Mouse (Mus musculus) gonadal fat pad, adult 2 months (tissue): Measurements from ENCODE around the gene Gm49345. TPM values are rescaled to one million over a fixed set of nuclear protein-coding genes. Genes with fewer than 3 reads are reported as not detected.
"Not testable (repeated sequence)": the region's sequence is repeated elsewhere in the genome, so short reads cannot be mapped to it uniquely, and the experiment has no call there.

Experiments
- DNase-seq: peaks from one replicate; pipeline ENCODE4 v3.0.0-alpha.2; 2012; ENCODE audit warnings: low read depth
- polyA plus RNA-seq: library from polyadenylated mRNA; depleted of rRNA; stranded (reverse); fragments of >200 nt; gene quantifications from 2 replicates; pipeline ENCODE4 v1.2.3, GENCODE M21; 2012; rRNA removed

Gm49345 gene
- 0.44 and 0.92 TPM in 2 replicates for polyA plus RNA-seq

DNA sequence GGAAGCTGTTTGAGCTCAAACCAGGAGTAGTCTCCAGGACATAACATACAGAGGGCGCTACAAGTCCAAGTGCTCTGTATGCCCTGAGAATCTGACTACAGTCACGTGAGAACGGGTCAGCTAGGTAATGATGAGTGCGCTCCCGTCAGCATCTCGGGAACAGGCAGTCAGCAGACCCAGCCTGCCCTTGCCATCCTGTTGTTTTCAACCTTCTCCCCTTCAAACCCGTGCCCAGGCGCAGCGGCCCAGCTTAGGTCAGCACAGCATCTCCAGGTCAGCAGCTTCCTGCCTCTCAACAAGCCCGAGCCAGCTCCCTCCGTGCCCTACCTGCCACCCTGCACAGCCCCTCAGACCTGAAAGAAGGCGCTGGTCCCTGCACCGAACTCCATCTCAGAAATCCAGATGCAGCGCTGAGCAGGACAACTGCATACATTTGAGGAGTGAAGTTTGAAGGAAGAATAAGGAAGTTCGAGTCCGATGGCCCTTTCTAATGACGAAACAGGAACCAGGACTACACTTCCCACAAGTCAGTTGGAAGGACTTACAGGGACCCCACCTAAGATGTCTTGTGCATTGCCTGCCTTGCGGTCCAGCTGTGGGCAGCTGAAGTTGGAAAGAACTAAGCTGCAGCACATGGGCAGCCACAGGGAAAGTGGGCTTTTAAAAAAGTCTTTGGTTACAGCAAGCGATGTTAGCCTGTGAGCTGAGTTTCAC, at the start of gene Gm49345, which contains the start of gene Zfp729a:
Gm49345 (minus strand) TSS at position 476 of the 714 bp plus-strand sequence.
Zfp729a (minus strand) TSS at position 498 of the 714 bp plus-strand sequence.
- peak; percentile 61 for DNase-seq

GRCm38 (mm10) chr13:67686971-67687370, 49.4 kb upstream of the Gm49345 start, which contains the start of gene Zfp738:
Gene Zfp738, minus strand, starts transcription at chr13:67687071.
- DNase-seq, result no peak

DNA sequence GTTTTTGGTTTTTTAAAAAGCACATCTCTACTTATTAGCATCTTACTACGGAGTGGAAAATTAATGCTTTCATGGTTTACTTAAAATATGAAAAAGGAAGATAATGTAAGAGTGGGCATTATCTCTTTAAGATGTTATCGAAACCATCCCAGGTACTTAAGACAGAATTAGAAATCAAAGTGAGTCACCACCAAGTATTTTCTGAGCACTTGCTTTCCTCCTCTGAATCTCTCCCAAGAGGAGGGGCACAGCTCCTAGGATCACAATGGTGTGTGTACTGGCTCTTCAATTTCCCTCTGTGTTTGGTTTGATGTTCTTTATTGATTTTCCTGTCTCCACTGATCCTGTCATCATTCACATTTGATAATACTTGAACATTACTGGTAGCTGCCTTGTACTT, 46.3 kb upstream of the Gm49345 start:
- not testable (repeated sequence) for DNase-seq

- DNase-seq, result peak; percentile 58
Observed at GRCm38 (mm10) chr13:67682959-67683735, 45.6 kb upstream of the Gm49345 start.

DNA sequence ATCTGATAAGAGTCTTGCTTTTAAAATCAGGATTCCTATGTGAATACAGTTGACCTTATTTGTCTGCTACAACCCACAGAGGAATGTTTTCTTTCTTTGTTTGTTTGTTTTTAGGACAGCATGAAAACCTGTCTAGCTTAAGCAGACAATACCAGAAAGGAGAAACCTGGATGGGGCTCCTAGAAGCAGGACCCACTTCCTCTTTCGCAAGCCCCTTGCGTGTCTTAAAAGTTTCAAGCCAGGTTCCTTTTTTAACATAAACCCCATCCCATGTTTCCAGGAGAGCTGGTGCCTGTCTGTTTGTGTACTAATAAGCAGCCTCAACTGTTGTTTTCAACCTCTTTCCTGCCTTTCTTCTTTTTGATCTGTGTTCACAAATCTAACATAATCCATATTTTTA, 37.3 kb upstream of the Gm49345 start:
- DNase-seq, result no peak

DNA sequence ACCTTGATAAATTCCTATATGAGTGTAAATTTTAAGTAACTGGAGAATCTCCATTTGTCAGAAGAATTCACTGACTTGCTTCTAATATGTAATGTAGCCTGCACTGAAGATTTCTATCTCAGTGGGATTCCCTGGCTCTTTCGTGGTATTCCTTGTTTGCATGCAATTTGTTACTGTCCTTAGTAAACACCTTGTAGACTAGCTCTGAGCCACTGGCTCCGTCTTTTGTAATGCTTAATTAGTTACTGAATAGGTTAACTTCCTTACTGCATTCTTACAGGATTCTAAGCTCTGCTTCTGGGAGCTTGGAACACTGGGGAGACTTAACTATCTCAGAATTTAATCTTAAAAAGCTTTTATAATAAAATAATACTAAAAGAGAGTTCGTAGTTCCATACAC, 14.9 kb upstream of the Gm49345 start:
- no peak for DNase-seq

DNA sequence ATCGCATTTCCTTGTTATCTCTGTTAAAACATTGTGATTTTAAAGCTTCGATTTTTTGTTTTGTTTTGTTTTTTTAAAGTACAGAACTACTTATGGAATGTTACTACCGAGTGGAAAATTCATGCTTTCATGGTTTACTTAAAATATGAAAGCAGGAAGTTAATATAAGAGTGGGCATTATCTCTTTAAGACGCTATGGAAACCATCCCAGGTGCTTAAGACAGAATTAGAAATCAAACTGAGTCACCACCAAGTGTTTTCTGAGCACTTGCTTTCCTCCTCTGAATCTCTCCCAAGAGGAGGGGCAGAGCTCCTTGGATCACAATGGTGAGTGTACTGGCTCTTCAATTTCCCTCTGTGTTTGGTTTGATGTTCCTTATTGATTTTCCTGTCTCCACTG, 27.5 kb downstream of the Gm49345 start:
- no peak for DNase-seq

DNA sequence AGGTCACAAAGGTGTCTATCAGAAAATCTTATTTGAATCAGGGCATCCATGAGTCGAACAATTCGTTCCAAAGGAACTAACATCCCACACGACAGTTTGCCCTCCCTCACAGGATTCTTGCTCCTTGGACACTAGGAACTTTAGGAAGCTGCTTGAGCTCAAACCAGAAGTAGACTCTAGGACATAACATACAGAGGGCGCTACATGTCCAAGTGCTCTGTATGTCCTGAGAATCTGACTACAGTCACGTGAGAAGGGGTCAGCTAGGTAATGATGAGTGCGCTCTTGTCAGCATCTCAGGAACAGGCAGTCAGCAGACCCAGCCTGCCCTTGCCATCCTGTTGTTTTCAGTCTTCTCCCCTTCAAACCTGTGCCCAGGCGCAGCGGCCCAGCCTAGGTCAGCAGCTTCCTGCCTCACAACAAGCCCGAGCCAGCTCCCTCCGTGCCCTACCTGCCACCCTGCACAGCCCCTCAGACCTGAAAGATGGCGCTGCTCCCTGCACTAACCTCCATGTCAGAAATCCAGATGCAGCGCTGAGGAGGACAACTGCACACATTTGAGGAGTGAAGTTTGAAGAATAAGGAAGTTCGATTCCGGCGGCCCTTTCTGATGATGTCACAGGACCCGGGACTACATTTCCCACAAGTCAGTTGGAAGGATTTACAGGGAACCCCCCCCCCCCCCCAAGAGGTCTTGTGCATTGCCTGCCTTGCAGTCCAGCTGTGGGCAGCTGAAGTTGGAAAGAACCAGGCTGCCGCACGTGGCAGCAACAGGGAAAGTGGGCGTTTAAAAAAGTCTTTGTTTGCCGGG, 28.3 kb downstream of the Gm49345 start, which contains the start of gene Zfp729b:
Zfp729b (minus strand) TSS at position 642 of the 811 bp plus-strand sequence.
- DNase-seq, result peak; percentile 54

- DNase-seq, result no peak
Observed at GRCm38 (mm10) chr13:67572591-67573189, 64.9 kb downstream of the Gm49345 start.

DNA sequence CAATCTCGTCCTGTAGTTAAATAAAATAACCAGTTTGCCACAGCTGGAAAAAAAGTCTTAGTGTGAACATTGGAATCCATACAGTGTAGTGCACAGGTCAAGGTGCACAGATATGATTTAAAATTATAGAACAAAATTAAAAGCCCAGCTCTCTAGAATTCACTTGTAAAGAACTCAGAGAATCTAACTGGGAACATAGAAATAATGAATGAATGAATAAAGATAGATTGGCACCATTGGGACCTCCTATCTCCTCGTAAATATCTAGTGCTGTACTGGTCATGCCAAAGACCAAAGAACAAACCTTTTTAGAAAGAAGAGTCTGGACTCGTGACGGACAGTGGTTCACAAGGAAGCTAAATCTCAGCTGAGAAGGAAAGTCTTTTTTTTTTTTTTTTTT, 83.8 kb downstream of the Gm49345 start, which contains the start of gene Zfp748:
Zfp748 (minus strand) TSS at position 101 of the 400 bp plus-strand sequence.
- no peak for DNase-seq

DNA sequence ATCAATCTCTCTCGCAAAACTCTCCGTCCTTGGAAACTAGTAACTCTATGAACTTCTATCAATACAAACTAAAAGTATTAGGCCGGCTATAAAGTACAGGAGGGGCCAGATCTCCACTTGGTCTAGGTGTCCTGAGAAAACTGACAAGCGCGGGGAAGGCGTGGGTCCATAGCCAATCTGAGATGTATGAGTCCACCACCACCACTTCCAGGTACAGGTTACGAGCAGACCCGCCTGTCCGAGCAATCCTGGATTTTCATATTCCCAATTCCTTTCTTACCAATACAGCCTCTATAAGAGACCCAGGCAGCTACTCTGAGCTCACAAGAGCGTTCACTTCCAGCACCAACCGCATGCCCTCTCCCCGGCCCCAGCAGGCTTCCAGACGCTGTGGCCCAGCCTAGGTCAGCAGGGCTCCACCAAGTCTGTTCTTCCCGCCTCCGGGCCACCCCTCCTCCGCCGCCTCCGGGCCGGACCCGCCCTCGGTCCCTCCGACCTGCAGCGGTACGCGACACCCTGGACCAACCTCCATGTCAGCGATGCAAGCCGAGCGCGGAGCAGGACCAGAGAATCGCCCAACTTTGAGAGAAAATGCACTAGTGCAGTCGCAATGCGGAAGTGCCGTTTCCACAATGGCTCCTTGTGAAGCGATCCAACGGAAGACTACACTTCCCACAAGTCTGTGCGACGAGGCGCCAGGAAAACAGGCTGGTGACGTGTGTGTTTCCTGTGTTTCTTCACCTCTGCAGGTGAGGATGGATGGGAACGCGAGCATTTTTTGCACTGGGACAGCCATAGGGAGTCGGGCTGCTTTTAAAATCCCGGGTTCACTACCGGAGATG, 84.8 kb downstream of the Gm49345 start:
- DNase-seq, result peak; percentile 74

- DNase-seq, result no peak
Observed at GRCm38 (mm10) chr13:67545941-67546340, 91.6 kb downstream of the Gm49345 start.

Other genes starting within 250 kb of the Gm49345 start
- 2.3 and 3.4 TPM in 2 replicates for gene Zfp429, start 237.9 kb downstream of the Gm49345 start, polyA plus RNA-seq
- 0.34 and 0.97 TPM in 2 replicates for gene Zfp459, start 216.4 kb downstream of the Gm49345 start, polyA plus RNA-seq
- 3.6 and 4.2 TPM in 2 replicates for gene Zfp874a, start 186.1 kb downstream of the Gm49345 start, polyA plus RNA-seq
- 2.7 and 3.2 TPM in 2 replicates for gene Zfp874b, start 153.5 kb downstream of the Gm49345 start, polyA plus RNA-seq
- gene Zfp58, start 137.2 kb downstream of the Gm49345 start, polyA plus RNA-seq, result 1.2 and 1.4 TPM in 2 replicates
- gene Gm26965, start 111.6 kb downstream of the Gm49345 start, polyA plus RNA-seq, result not detected in 2 replicates
- 34.9 and 41.6 TPM in 2 replicates for gene Zfp87, start 111.6 kb downstream of the Gm49345 start, polyA plus RNA-seq
- gene Zfp748, start 83.9 kb downstream of the Gm49345 start, polyA plus RNA-seq, result 2.6 and 3.1 TPM in 2 replicates
- gene Zfp729b, start 28.1 kb downstream of the Gm49345 start, polyA plus RNA-seq, result 0.80 and 0.92 TPM in 2 replicates
- 0.81 and 1.0 TPM in 2 replicates for gene Zfp729a, start within 50 bp of the Gm49345 start, polyA plus RNA-seq
- 5.5 and 6.1 TPM in 2 replicates for gene Zfp738, start 49.3 kb upstream of the Gm49345 start, polyA plus RNA-seq
- gene Zfp65, start 91.4 kb upstream of the Gm49345 start, polyA plus RNA-seq, result 1.3 and 1.6 TPM in 2 replicates
- 0.69 and 0.96 TPM in 2 replicates for gene Zfp85, start 117.5 kb upstream of the Gm49345 start, polyA plus RNA-seq
- gene Zfp493, start 141.9 kb upstream of the Gm49345 start, polyA plus RNA-seq, result 0.45 and 1.0 TPM in 2 replicates
- 0.57 and 0.89 TPM in 2 replicates for gene Zfp273, start 176.0 kb upstream of the Gm49345 start, polyA plus RNA-seq
- gene Gm10037, start 193.3 kb upstream of the Gm49345 start, polyA plus RNA-seq, result 1.3 and 1.9 TPM in 2 replicates
- not detected in 2 replicates for gene BC048507, start 225.6 kb upstream of the Gm49345 start, polyA plus RNA-seq